In the genomic region with DNA sequence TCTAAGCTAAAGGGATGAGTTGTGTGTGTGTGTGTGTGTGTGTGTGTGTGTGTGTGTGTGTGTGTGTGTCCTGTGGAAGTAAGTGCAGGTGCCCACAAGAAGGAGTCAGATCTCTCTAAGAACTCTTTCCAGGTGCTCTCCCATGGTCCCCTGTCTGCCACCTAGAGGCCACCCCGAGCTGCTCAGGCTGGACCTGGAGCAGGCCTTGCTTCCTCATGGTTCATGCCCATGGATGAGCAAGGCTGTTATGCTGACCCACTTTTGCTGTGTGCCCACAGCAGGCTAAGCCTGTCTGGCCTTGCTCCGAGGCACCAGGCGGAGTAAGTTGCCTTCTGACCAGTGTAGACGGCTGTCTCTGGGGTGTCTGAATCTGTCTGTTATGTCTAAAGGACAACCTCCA, we compare ENCODE assay signal across 9 mouse cellular contexts.
A peak's percentile ranks its signal among the peaks of the same experiment; 100 is the strongest.
DNase-seq lines count a peak whose midpoint lies in the region; ATAC-seq and TF ChIP-seq lines count a peak whose summit lies in the region.
"Had no signal": no experiment of that assay in that cellular context is flagged by ENCODE, and none has a peak within 500 bp of the region (broad histone marks: within the 10 kb centered on the region; RNA-seq: fewer than 3 reads in every experiment).

No protein-coding gene starts in this region.

- intact Hi-C loops in left cerebral cortex, postnatal 4 days (cut with DNase I): no loop called here

- H3K4me1 ChIP-seq in lung, embryonic 14.5 days (ENCODE audit: insufficient read depth): no peaks in the 10 kb centered on the region
- H3K4me1 ChIP-seq: liver, embryonic 15.5 days had no signal

- no peaks in the 10 kb centered on the region for H3K27me3 ChIP-seq in lung, embryonic 14.5 days (ENCODE audit: insufficient read depth, low read length)
- H3K27me3 ChIP-seq: liver, embryonic 15.5 days had no signal

- H3K4me2 ChIP-seq in lung, embryonic 14.5 days: no peak overlapping the region
- H3K4me2 ChIP-seq: liver, embryonic 15.5 days had no signal

- peak; percentile 10 for DNase-seq in left cerebral cortex, postnatal 4 days
- DNase-seq in left cerebral cortex, adult 11 months (ENCODE audit: low spot score): no peak
- DNase-seq in adrenal gland, adult 2 months: peak; percentile 85
- DNase-seq in cerebellum, postnatal 36 days: peak; percentile 34 to 38
- DNase-seq in lung, embryonic 14.5 days: peak; percentile 16
- DNase-seq in MN1 (ENCODE audit: low spot score): no peak
- DNase-seq in spleen, postnatal 36 days (ENCODE audit: low spot score in 2 of 2): no peak
- no peak for DNase-seq in layer of hippocampus, postnatal 25 days (ENCODE audit: extremely low spot score in 1 of 2, low spot score in 1 of 2)

- no peak for ATAC-seq in lung, embryonic 14.5 days (ENCODE audit: insufficient read depth)

- H3K4me3 ChIP-seq in lung, embryonic 14.5 days (ENCODE audit: low read depth, low read length): no peak overlapping the region
- H3K4me3 ChIP-seq: liver, embryonic 15.5 days had no signal

- H3K36me3 ChIP-seq in lung, embryonic 14.5 days (ENCODE audit: insufficient read depth): no peaks in the 10 kb centered on the region
- H3K36me3 ChIP-seq: liver, embryonic 15.5 days had no signal

- peak; percentile 61 for TF ChIP-seq CTCF in lung, embryonic 14.5 days (IDR thresholded peaks at IDR 0.05; ENCODE audit: low read depth)

- no peak overlapping the region for H3K9ac ChIP-seq in lung, embryonic 14.5 days
- H3K9ac ChIP-seq: liver, embryonic 15.5 days had no signal

- H3K27ac ChIP-seq in lung, embryonic 14.5 days (ENCODE audit: low read depth): no peak overlapping the region
- H3K27ac ChIP-seq: liver, embryonic 15.5 days had no signal

- 70% methylated on average over 4 of the region's 4 CpGs for WGBS in lung, embryonic 14.5 days

- H3K9me3 ChIP-seq in lung, embryonic 14.5 days (ENCODE audit: low read depth, low read length): no peaks in the 10 kb centered on the region
- H3K9me3 ChIP-seq: liver, embryonic 15.5 days had no signal

Comparison
In these comparisons a context has a peak if more than half of its experiments do, and no peak if none do; other contexts are left out.
1. DNase-seq: peak in left cerebral cortex, postnatal 4 days (single experiment), adrenal gland, adult 2 months (single experiment), cerebellum, postnatal 36 days (2 of 2) and lung, embryonic 14.5 days (single experiment); none in left cerebral cortex, adult 11 months (single experiment), MN1 (single experiment), spleen, postnatal 36 days (0 of 2) and layer of hippocampus, postnatal 25 days (0 of 2).